ENCODE assay signal across 8 mouse cellular contexts in the genomic region with DNA sequence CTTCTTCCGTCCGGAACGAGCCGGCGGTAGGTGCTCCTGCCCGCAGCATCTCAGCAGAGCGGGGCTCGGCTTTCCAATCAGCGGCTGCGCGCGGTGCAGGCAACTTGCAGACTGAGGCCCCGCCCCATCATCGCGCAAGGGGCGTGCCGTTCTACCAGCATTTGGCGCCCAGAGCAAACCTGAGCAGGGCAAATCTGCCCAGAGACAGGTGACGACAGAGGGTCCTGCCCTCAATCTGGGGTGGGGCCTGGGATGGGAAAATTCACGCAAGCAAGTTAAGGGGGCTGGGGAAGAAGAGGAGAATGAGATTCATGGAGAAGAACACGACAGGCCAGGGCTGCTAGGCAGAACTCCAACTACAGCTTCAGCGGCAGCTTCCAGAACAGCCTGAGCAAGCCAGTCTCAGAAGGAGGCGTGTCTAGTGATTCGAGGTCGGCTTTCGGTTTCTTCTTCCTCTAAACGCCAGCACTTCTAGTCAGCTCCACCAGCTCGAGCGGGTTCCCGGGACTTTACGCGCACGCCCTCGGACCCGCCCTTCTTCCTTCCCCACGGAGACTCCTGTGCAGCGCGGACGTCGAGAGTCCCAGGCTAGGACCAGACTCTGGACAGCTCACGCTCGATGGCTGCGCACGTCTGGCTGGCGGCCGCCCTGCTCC. TPM values are rescaled to one million over a fixed set of nuclear protein-coding genes. Genes with fewer than 3 reads are reported as not detected.
DNase-seq lines count a peak whose midpoint lies in the region; ATAC-seq and TF ChIP-seq lines count a peak whose summit lies in the region.

A gene (plus strand): TSS at position 293 of the 656 bp plus-strand sequence.
A gene (minus strand): TSS at position 504 of the 656 bp plus-strand sequence.

- no peak for TF ChIP-seq CTCF in C2C12 (IDR thresholded peaks at IDR 0.05; ENCODE audit: control insufficient read depth, insufficient read depth, insufficient read length)
- no peak for TF ChIP-seq CTCF in brain, embryonic 14.5 days (IDR thresholded peaks at IDR 0.05; ENCODE audit: borderline replicate concordance, extremely low read depth, insufficient read depth, insufficient read length)
- no peak for TF ChIP-seq CTCF in liver, adult 2 months (IDR thresholded peaks at IDR 0.05; ENCODE audit: low read depth, low read length)

- peak; percentile 96 for DNase-seq in brain, embryonic 14.5 days (ENCODE audit: low read depth)
- peak; percentile 89 for DNase-seq in liver, adult 2 months (ENCODE audit: extremely low read depth, low read depth, low spot score)
- DNase-seq in splenic B cell, adult 2 months (ENCODE audit: low read depth, low spot score): peak; percentile 99

- no peaks in the 10 kb centered on the region for H3K79me3 ChIP-seq in C2C12 (ENCODE audit: low read depth)

- H3K27me3 ChIP-seq in C2C12 (ENCODE audit: control insufficient read depth, insufficient read depth, insufficient read length): peaks cover 56% of the 10 kb centered on the region
- H3K27me3 ChIP-seq in erythroblast, embryonic 14.5 days (ENCODE audit: control insufficient read depth): peaks cover 63% of the 10 kb centered on the region
- peaks cover 76% of the 10 kb centered on the region for H3K27me3 ChIP-seq in heart, embryonic 11.5 days (ENCODE audit: control insufficient read depth, insufficient read depth, low read length)
- peaks cover 26% of the 10 kb centered on the region for H3K27me3 ChIP-seq in kidney, embryonic 16.5 days (ENCODE audit: insufficient read depth, low read length)
- no peaks in the 10 kb centered on the region for H3K27me3 ChIP-seq in liver, adult 2 months (ENCODE audit: control insufficient read depth, insufficient read depth, low read length)
- H3K27me3 ChIP-seq in myocyte (ENCODE audit: control insufficient read depth, insufficient read depth, insufficient read length): peaks cover 67% of the 10 kb centered on the region
- H3K27me3 ChIP-seq in splenic B cell, adult 2 months (ENCODE audit: control insufficient read depth, insufficient read depth, low read length, poor library complexity, severe bottlenecking): no peaks in the 10 kb centered on the region

- peak; percentile 77 for ATAC-seq in heart, embryonic 11.5 days (replicated peaks; ENCODE audit: insufficient number of reproducible peaks, low FRiP score, low TSS enrichment)
- ATAC-seq in kidney, embryonic 16.5 days (ENCODE audit: low FRiP score, low TSS enrichment): peak; percentile 97

- TF ChIP-seq POLR2A in brain, embryonic 14.5 days (IDR thresholded peaks at IDR 0.05; ENCODE audit: borderline replicate concordance, extremely low read depth, insufficient read depth, insufficient read length, poor library complexity, severe bottlenecking): no peak
- TF ChIP-seq POLR2A in liver, adult 2 months (IDR thresholded peaks at IDR 0.05; ENCODE audit: extremely low read depth, insufficient read depth, low read length): peak; percentile 73; the same call in 1 of the 2 replicates
- TF ChIP-seq POLR2A in myocyte (IDR thresholded peaks at IDR 0.05; ENCODE audit: insufficient read length, low read depth): no peak

- H3K79me2 ChIP-seq in C2C12 (ENCODE audit: control insufficient read depth, insufficient read depth): no peaks in the 10 kb centered on the region
- no peaks in the 10 kb centered on the region; the same call in 1 of the 2 replicates for H3K79me2 ChIP-seq in liver, adult 2 months (ENCODE audit: control insufficient read depth, insufficient read depth, low read length)
- no peaks in the 10 kb centered on the region for H3K79me2 ChIP-seq in myocyte (ENCODE audit: control insufficient read depth, insufficient read depth)

- H3K9me3 ChIP-seq in erythroblast, embryonic 14.5 days (ENCODE audit: control insufficient read depth, low read length): no peaks in the 10 kb centered on the region
- H3K9me3 ChIP-seq in heart, embryonic 11.5 days (replicated peaks; ENCODE audit: control insufficient read depth, low read length): no peaks in the 10 kb centered on the region
- H3K9me3 ChIP-seq in kidney, embryonic 16.5 days (ENCODE audit: low read length): no peaks in the 10 kb centered on the region

- H3K27ac ChIP-seq in heart, embryonic 11.5 days (ENCODE audit: low read depth, low read length): no peak within 1 kb of the TSS
- peak within 1 kb of the TSS; percentile 61; the same call in 1 of the 2 replicates for H3K27ac ChIP-seq in kidney, embryonic 16.5 days (ENCODE audit: low read length)
- peak within 1 kb of the TSS; percentile 75 for H3K27ac ChIP-seq in liver, adult 2 months (replicated peaks; ENCODE audit: insufficient read depth, low read depth, low read length)

- H3K4me2 ChIP-seq in heart, embryonic 11.5 days: peak within 1 kb of the TSS; percentile 81
- H3K4me2 ChIP-seq in kidney, embryonic 16.5 days (replicated peaks; ENCODE audit: low read depth, low read length): peak within 1 kb of the TSS; percentile 95
- peak within 1 kb of the TSS; percentile 76 for H3K4me2 ChIP-seq in myocyte (ENCODE audit: low read depth)

- H3K9ac ChIP-seq in heart, embryonic 11.5 days (ENCODE audit: low read depth, low read length): peak within 1 kb of the TSS; percentile 60
- peak within 1 kb of the TSS; percentile 61 for H3K9ac ChIP-seq in kidney, embryonic 16.5 days (replicated peaks; ENCODE audit: low read length)
- H3K9ac ChIP-seq in liver, adult 2 months (ENCODE audit: low read depth, low read length): peak within 1 kb of the TSS; percentile 79

- under 1% methylated on average over 46 of the region's 46 CpGs for WGBS in heart, embryonic 11.5 days (ENCODE audit: insufficient replicate concordance)
- 0% methylated on average over 46 of the region's 46 CpGs for WGBS in kidney, embryonic 16.5 days
- WGBS in liver, adult 2 months: under 1% methylated on average over 46 of the region's 46 CpGs

- H3K36me3 ChIP-seq in C2C12 (ENCODE audit: control insufficient read depth, insufficient read depth): no peaks in the 10 kb centered on the region
- H3K36me3 ChIP-seq in erythroblast, embryonic 14.5 days (ENCODE audit: control insufficient read depth): no peaks in the 10 kb centered on the region
- H3K36me3 ChIP-seq in heart, embryonic 11.5 days (ENCODE audit: control insufficient read depth, insufficient read depth, low read length): no peaks in the 10 kb centered on the region
- H3K36me3 ChIP-seq in kidney, embryonic 16.5 days (ENCODE audit: insufficient read depth, low read length): no peaks in the 10 kb centered on the region
- peaks cover 2% of the 10 kb centered on the region; the same call in 1 of the 2 replicates for H3K36me3 ChIP-seq in liver, adult 2 months (ENCODE audit: control insufficient read depth, insufficient read depth, low read length)
- H3K36me3 ChIP-seq in myocyte (ENCODE audit: control insufficient read depth, insufficient read depth): no peaks in the 10 kb centered on the region
- peaks cover 28% of the 10 kb centered on the region for H3K36me3 ChIP-seq in splenic B cell, adult 2 months (ENCODE audit: control insufficient read depth, insufficient read depth, low read length, poor library complexity, severe bottlenecking)

- peaks cover 23% of the 10 kb centered on the region for H3K4me1 ChIP-seq in erythroblast, embryonic 14.5 days (ENCODE audit: control insufficient read depth)
- H3K4me1 ChIP-seq in heart, embryonic 11.5 days (ENCODE audit: control insufficient read depth, insufficient read depth, low read length): peaks cover 7% of the 10 kb centered on the region; the same call in 1 of the 2 replicates
- H3K4me1 ChIP-seq in kidney, embryonic 16.5 days (ENCODE audit: insufficient read depth, low read length): peaks cover 6% of the 10 kb centered on the region
- H3K4me1 ChIP-seq in liver, adult 2 months (ENCODE audit: control insufficient read depth, insufficient read depth, low read length): peaks cover 16% of the 10 kb centered on the region

- peak within 1 kb of the TSS; percentile 30 for H3K4me3 ChIP-seq in C2C12 (ENCODE audit: insufficient read depth, poor library complexity, severe bottlenecking)
- H3K4me3 ChIP-seq in erythroblast, embryonic 14.5 days (replicated peaks): peak within 1 kb of the TSS; percentile 80
- H3K4me3 ChIP-seq in heart, embryonic 11.5 days (ENCODE audit: low read depth, low read length): peak within 1 kb of the TSS; percentile 44
- H3K4me3 ChIP-seq in kidney, embryonic 16.5 days (ENCODE audit: low read length): peak within 1 kb of the TSS; percentile 51
- peak within 1 kb of the TSS; percentile 70 for H3K4me3 ChIP-seq in liver, adult 2 months (ENCODE audit: insufficient read depth, low read depth, low read length)
- peak within 1 kb of the TSS; percentile 35 for H3K4me3 ChIP-seq in myocyte

- H3ac ChIP-seq in C2C12 (ENCODE audit: control insufficient read depth, insufficient read length, low read depth): peak within 1 kb of the TSS; percentile 42
- H3ac ChIP-seq in myocyte (ENCODE audit: control insufficient read depth, insufficient read length): peak within 1 kb of the TSS; percentile 1

TF ChIP-seq in C2C12, 6 proteins besides CTCF, POLR2A, EP300 and RAD21 (continues in another document):
- TF ChIP-seq MYOD1 (IDR thresholded peaks at IDR 0.05; ENCODE audit: control insufficient read depth, insufficient read length, low read depth): no peak
- TF ChIP-seq USF1 (IDR thresholded peaks at IDR 0.05; ENCODE audit: low read depth): no peak
- no peak for TF ChIP-seq CEBPB (IDR thresholded peaks at IDR 0.05; ENCODE audit: low read depth)
- TF ChIP-seq MAX (IDR thresholded peaks at IDR 0.05): no peak

TF ChIP-seq in myocyte, 11 proteins besides CTCF, POLR2A, EP300 and RAD21:
- TF ChIP-seq REST (IDR thresholded peaks at IDR 0.05; ENCODE audit: insufficient read depth, insufficient read length) (peak; percentile 41), TCF12 (IDR thresholded peaks at IDR 0.05; ENCODE audit: insufficient read depth, poor library complexity, severe bottlenecking) (no peak)

RNA-seq across cellular contexts. Expression of the first gene that starts in this region (rescaled TPM):
- 0.30 TPM for polyA plus RNA-seq in C2C12 (2012; fragmentation: generic; extraction: Trizol)
- polyA plus RNA-seq in brain, embryonic 14.5 days (2012; rRNA removed): 1.8 and 2.1 TPM in 2 replicates
- polyA plus RNA-seq in erythroblast, embryonic 14.5 days (2012): 0.05 and 0.06 TPM in 2 replicates
- 0.63 and 0.86 TPM in 2 replicates for polyA plus RNA-seq in heart, embryonic 11.5 days (2014; fragmentation: Nextera tagmentation; extraction: Ambion mirVana)
- 4.7 and 5.5 TPM in 2 replicates for polyA plus RNA-seq in kidney, embryonic 16.5 days (2015; fragmentation: Nextera tagmentation; extraction: Ambion mirVana)
- 15.1 and 17.3 TPM in 2 replicates for total RNA-seq in liver, adult 2 months (2014; rRNA removed)
- polyA plus RNA-seq in liver, adult 2 months (2012; rRNA removed): 18.8 and 23.5 TPM in 2 replicates
- polyA plus RNA-seq in myocyte (2012; fragmentation: generic; extraction: Trizol): 0.62 TPM

RNA-seq across cellular contexts. Expression of the second gene that starts in this region (rescaled TPM):
- polyA plus RNA-seq in C2C12 (2012; fragmentation: generic; extraction: Trizol) (0.07 TPM), myocyte (2012; fragmentation: generic; extraction: Trizol) (0.26 TPM)
- 0.86 and 1.1 TPM in 2 replicates for polyA plus RNA-seq in brain, embryonic 14.5 days (2012; rRNA removed)
- polyA plus RNA-seq in erythroblast, embryonic 14.5 days (2012): 0.05 and 0.10 TPM in 2 replicates
- 0.42 and 0.59 TPM in 2 replicates for polyA plus RNA-seq in heart, embryonic 11.5 days (2014; fragmentation: Nextera tagmentation; extraction: Ambion mirVana)
- polyA plus RNA-seq in kidney, embryonic 16.5 days (2015; fragmentation: Nextera tagmentation; extraction: Ambion mirVana): 2.0 and 2.4 TPM in 2 replicates
- total RNA-seq in liver, adult 2 months (2014; rRNA removed): 23.3 and 38.1 TPM in 2 replicates
- 38.0 and 41.5 TPM in 2 replicates for polyA plus RNA-seq in liver, adult 2 months (2012; rRNA removed)

Comparison
In these comparisons a context has a peak if more than half of its experiments do, and no peak if none do; other contexts are left out.
1. RNA of the second gene that starts in this region (polyA plus RNA-seq): 38.0 to 41.5 TPM in liver, adult 2 months; 2.0 to 2.4 TPM in kidney, embryonic 16.5 days, 0.86 to 1.1 TPM in brain, embryonic 14.5 days, 0.42 to 0.59 TPM in heart, embryonic 11.5 days, 0.26 TPM in myocyte (single experiment), 0.07 TPM in C2C12 (single experiment) and 0.05 to 0.10 TPM in erythroblast, embryonic 14.5 days; every median in the first group is over 10 times any median in the second.
2. Peak in ATAC-seq, H3K4me3 ChIP-seq, H3K9ac ChIP-seq and H3K4me2 ChIP-seq in heart, embryonic 11.5 days; RNA of the genes that start here not detected or under 1 TPM.
3. H3K4me3 ChIP-seq: peak in every context shown above with its lines; median percentile 80 in erythroblast, embryonic 14.5 days; 70 in liver, adult 2 months; 51 in kidney, embryonic 16.5 days; 44 in heart, embryonic 11.5 days; 35 in myocyte; 30 in C2C12.
4. Peak in every context shown above with its lines, with median percentiles within 50 percentile points of each other: DNase-seq, H3K4me2 ChIP-seq and H3K9ac ChIP-seq.